Mouse (Mus musculus): ENCODE measurements around the gene Manba. TPM values are rescaled to one million over a fixed set of nuclear protein-coding genes. Genes with fewer than 3 reads are reported as not detected.
A peak's percentile ranks its signal among the peaks of the same experiment; 100 is the strongest.

The Manba gene
- polyA plus RNA-seq, 1 experiment from 2014 or later = 7.2 TPM

DNA sequence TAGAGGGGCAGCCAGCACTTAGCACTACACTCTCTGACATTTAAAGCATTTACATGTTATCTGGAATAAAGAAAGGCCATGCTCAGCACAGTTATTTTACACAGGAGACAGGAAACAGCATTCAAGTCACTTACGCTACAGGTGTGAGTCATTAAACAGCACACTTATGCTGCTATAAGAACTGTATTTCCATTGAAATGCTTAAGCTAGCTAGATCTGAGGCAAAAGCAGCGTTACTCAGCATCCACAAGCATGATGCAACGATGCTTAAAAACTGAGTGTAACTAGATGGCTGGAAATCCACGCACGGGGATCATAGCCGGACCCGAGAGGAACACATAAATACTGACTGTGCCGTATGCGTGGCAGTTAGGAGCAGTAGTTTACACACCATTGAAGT lies 121.6 kb downstream of the Manba start:
- Histone ChIP-seq H3K9ac (ENCODE audit: low read depth, low read length) (no peak overlapping the region), H3K4me2 (ENCODE audit: low read depth, low read length) (peak overlapping the region; percentile 69)

DNA sequence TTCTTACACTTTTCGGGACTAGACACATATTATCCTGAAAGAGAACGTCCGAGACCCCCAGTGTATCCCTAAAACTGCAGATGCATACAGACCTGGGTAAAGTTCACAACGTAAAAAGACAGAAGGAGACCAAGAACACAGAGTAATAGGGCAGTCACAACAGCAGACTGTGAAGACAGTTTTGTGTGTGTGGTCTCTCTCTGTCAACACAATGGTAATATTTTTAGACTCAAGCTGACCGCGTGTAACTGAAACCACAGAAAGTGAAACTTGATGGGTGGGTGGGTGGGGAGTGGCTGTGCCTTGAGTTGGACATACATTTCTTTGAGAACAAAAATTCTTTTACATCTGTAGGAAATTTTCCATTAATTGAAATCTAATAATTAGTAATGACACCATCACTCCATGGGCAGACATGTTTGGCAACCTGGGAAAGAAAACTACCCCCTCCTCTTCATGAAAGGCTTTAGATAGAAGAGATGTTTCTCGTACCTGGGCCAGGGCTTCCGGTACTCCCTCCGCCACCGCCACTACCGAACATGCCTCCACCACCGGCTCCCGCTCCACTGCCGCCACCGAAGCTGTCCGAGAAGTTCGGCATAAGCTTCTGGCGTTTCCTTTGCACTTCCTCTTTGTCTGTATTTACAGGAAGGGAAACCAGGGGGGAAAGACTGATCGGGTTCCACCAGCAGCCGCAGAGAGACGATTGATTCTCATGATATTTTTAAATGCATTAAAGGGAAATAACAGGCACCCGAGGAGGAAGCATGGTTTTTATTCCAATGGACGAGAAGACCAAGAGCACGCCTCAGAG lies 122.5 kb downstream of the Manba start:
- H3K27ac ChIP-seq (ENCODE audit: low read length) = peak overlapping the region; percentile 59
- H3K4me2 ChIP-seq (ENCODE audit: low read depth, low read length) = peak overlapping the region; percentile 69
- H3K27me3 ChIP-seq (ENCODE audit: control insufficient read depth, insufficient read depth, low read depth, low read length) = no peaks in the 10 kb centered on the region
- peak; percentile 42; the same call in 1 of the 2 replicates for ATAC-seq (ENCODE audit: low read depth)
- peak overlapping the region; percentile 61 for H3K4me3 ChIP-seq (ENCODE audit: low read depth, low read length)
- 13% methylated on average over 24 of the region's 24 CpGs for WGBS (ENCODE audit: insufficient replicate concordance)
- no peaks in the 10 kb centered on the region for H3K9me3 ChIP-seq (replicated peaks; ENCODE audit: control insufficient read depth, low read length)
- H3K36me3 ChIP-seq (ENCODE audit: control insufficient read depth, insufficient read depth) = no peaks in the 10 kb centered on the region
- peak overlapping the region; percentile 59 for H3K9ac ChIP-seq (ENCODE audit: low read depth, low read length)
- peaks cover 12% of the 10 kb centered on the region for H3K4me1 ChIP-seq (ENCODE audit: control insufficient read depth, low read depth, low read length)

More for the DNA sequence above, 121.6 kb downstream of the Manba start:
- Histone ChIP-seq H3K36me3 (ENCODE audit: control insufficient read depth, insufficient read depth) (0 out of 2 replicates have a peak, but pooled peaks cover 2% of the 10 kb centered on the region), H3K4me3 (ENCODE audit: low read depth, low read length) (peak overlapping the region; percentile 61), H3K4me1 (ENCODE audit: control insufficient read depth, low read depth, low read length) (peaks cover 12% of the 10 kb centered on the region), H3K9me3 (replicated peaks; ENCODE audit: control insufficient read depth, low read length) (no peaks in the 10 kb centered on the region), H3K27me3 (ENCODE audit: control insufficient read depth, insufficient read depth, low read depth, low read length) (no peaks in the 10 kb centered on the region), H3K27ac (ENCODE audit: low read length) (no peak overlapping the region)
- ATAC-seq (ENCODE audit: low read depth) = no peak
- WGBS (ENCODE audit: insufficient replicate concordance) = 50% methylated on average over 9 of the region's 9 CpGs

DNA sequence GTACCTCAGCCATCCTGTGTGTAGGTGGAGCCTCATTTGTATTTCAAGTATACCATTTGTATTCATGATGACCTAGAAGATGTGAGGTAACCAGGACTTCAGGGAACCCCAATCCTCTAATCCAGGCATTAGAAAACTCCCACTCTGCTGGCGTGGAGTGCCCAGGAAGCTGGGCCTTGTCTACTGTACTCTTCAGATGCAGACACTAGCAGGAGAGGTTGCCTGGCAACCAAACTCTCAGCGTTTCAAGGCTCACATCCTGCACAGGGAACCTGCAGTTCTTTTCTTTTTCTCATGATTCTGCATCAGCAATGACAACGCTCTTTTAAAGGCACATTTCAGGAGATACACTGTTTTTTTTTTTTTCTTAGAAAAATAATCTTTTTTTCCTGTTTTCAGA lies 124.8 kb downstream of the Manba start:
- Histone ChIP-seq H3K9ac (ENCODE audit: low read depth, low read length) (no peak overlapping the region), H3K36me3 (ENCODE audit: control insufficient read depth, insufficient read depth) (peaks cover 3% of the 10 kb centered on the region; the same call in 1 of the 2 replicates), H3K4me2 (ENCODE audit: low read depth, low read length) (no peak overlapping the region), H3K27me3 (ENCODE audit: control insufficient read depth, insufficient read depth, low read depth, low read length) (no peaks in the 10 kb centered on the region), H3K27ac (ENCODE audit: low read length) (no peak overlapping the region), H3K4me1 (ENCODE audit: control insufficient read depth, low read depth, low read length) (peaks cover 5% of the 10 kb centered on the region; the same call in 1 of the 2 replicates), H3K9me3 (replicated peaks; ENCODE audit: control insufficient read depth, low read length) (no peaks in the 10 kb centered on the region), H3K4me3 (ENCODE audit: low read depth, low read length) (no peak overlapping the region)
- 50% methylated on average over 3 of the region's 3 CpGs for WGBS (ENCODE audit: insufficient replicate concordance)
- no peak for ATAC-seq (ENCODE audit: low read depth)

DNA sequence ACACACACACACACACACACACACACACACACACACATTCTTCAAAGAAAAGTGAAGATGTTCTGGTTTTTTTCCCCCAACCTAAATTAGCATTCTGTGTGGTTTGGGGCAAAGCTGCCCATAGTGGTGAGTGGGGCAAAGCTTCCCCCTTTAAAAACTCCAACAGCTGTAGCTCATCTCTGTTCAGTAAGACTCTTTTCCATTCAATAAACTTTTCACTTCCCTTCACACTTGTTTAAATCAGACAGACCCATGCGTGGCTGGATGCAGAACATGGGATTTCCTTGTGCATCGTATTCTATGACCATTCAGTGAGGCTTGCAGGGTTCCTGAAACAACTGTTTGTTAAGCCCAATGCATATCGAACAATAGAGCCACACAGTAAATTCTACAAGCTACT lies 129.0 kb downstream of the Manba start:
- Histone ChIP-seq H3K4me2 (ENCODE audit: low read depth, low read length) (no peak overlapping the region), H3K9ac (ENCODE audit: low read depth, low read length) (no peak overlapping the region), H3K27ac (ENCODE audit: low read length) (no peak overlapping the region), H3K36me3 (ENCODE audit: control insufficient read depth, insufficient read depth) (peaks cover 3% of the 10 kb centered on the region; the same call in 1 of the 2 replicates), H3K4me3 (ENCODE audit: low read depth, low read length) (no peak overlapping the region), H3K4me1 (ENCODE audit: control insufficient read depth, low read depth, low read length) (no peaks in the 10 kb centered on the region), H3K27me3 (ENCODE audit: control insufficient read depth, insufficient read depth, low read depth, low read length) (no peaks in the 10 kb centered on the region), H3K9me3 (replicated peaks; ENCODE audit: control insufficient read depth, low read length) (no peaks in the 10 kb centered on the region)
- ATAC-seq (ENCODE audit: low read depth) = no peak
- WGBS (ENCODE audit: insufficient replicate concordance) = 70% methylated on average over 3 of the region's 3 CpGs

DNA sequence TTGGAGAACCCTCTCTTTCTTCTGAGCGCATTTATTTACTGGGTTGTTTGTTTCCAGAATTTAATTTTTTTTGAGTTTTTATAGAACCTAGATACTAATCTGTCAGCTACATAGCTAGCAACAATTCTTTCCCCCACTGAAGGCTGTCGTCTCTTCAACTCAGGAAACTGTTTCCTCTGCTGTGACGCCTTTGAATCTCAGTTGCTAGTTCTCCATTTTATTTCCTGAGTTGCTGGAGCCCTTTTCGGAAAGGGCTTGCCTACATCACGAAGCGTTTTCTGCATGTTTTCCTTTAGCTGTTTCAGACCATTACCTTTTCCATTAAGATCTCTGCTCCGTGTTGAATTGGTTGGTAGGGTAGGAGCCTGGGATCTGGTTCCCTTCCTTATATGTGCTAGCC lies 131.3 kb downstream of the Manba start:
- H3K4me1 ChIP-seq (ENCODE audit: control insufficient read depth, low read depth, low read length) = no peaks in the 10 kb centered on the region
- H3K4me2 ChIP-seq (ENCODE audit: low read depth, low read length) = no peak overlapping the region
- H3K9me3 ChIP-seq (replicated peaks; ENCODE audit: control insufficient read depth, low read length) = no peaks in the 10 kb centered on the region
- ATAC-seq (ENCODE audit: low read depth) = no peak
- H3K27me3 ChIP-seq (ENCODE audit: control insufficient read depth, insufficient read depth, low read depth, low read length) = no peaks in the 10 kb centered on the region
- H3K9ac ChIP-seq (ENCODE audit: low read depth, low read length) = no peak overlapping the region
- WGBS (ENCODE audit: insufficient replicate concordance) = 38% methylated on average over 7 of the region's 7 CpGs
- H3K36me3 ChIP-seq (ENCODE audit: control insufficient read depth, insufficient read depth) = peaks cover 3% of the 10 kb centered on the region; the same call in 1 of the 2 replicates
- H3K27ac ChIP-seq (ENCODE audit: low read length) = no peak overlapping the region
- H3K4me3 ChIP-seq (ENCODE audit: low read depth, low read length) = no peak overlapping the region

Other genes starting within 250 kb of the Manba start
- 0.78 and 1.0 TPM in 2 replicates for gene Bdh2, start 204.4 kb upstream of the Manba start, polyA plus RNA-seq (2015; fragmentation: Nextera tagmentation; extraction: Ambion mirVana)
- 0.12 and 0.26 TPM in 2 replicates for gene Slc9b2, start 177.9 kb upstream of the Manba start, polyA plus RNA-seq (2015; fragmentation: Nextera tagmentation; extraction: Ambion mirVana)
- gene Slc9b1, start 137.6 kb upstream of the Manba start, polyA plus RNA-seq (2015; fragmentation: Nextera tagmentation; extraction: Ambion mirVana) = not detected in 2 replicates
- 25.6 and 29.2 TPM in 2 replicates for gene Cisd2, start 61.7 kb upstream of the Manba start, polyA plus RNA-seq (2015; fragmentation: Nextera tagmentation; extraction: Ambion mirVana)
- gene Ube2d3, start 47.5 kb upstream of the Manba start, polyA plus RNA-seq (2015; fragmentation: Nextera tagmentation; extraction: Ambion mirVana) = 233 and 242 TPM in 2 replicates
- gene Nfkb1, start 205.9 kb downstream of the Manba start, polyA plus RNA-seq (2015; fragmentation: Nextera tagmentation; extraction: Ambion mirVana) = 9.6 and 10.7 TPM in 2 replicates

Data from liver, embryonic 16.5 days (tissue).